Mouse (Mus musculus) liver, embryonic 14.5 days (tissue): Measurements from ENCODE around the gene Sh3pxd2b. TPM values are rescaled to one million over a fixed set of nuclear protein-coding genes. Genes with fewer than 3 reads are reported as not detected.

Source experiments
- ATAC-seq: fragments of 200-750 bp; cut with Nextera tagmentation; 2 replicates; pipeline ENCODE4 v1.8.0; 2017; ENCODE audit warnings: moderate number of reproducible peaks, mild to moderate bottlenecking, moderate library complexity; ENCODE audit not compliant: insufficient read depth
- DNase-seq, 3 experiments: peaks; one replicate each; pipeline ENCODE4 v3.0.0-alpha.2; 2012 to 2013; ENCODE audit warnings: low read depth in 3 of 3, low spot score in 3 of 3
- H3K27ac ChIP-seq: fragments of 300-500 bp; sonication (generic); 2 replicates; pipeline ENCODE4 v1.5.1; 2014; ENCODE audit warnings: moderate library complexity, mild to moderate bottlenecking, control low read depth, inconsistent platforms
- H3K27me3 ChIP-seq: fragments of 300-500 bp; sonication (generic); 2 replicates; pipeline ENCODE4 v1.6.1; 2014; ENCODE audit warnings: mild to moderate bottlenecking, low read length, moderate library complexity; ENCODE audit not compliant: control insufficient read depth, insufficient read depth
- H3K36me3 ChIP-seq: fragments of 300-500 bp; sonication (generic); replicated peaks from 2 replicates; pipeline ENCODE4 v1.6.1; 2014; ENCODE audit warnings: low read depth; ENCODE audit not compliant: control insufficient read depth, insufficient read depth
- H3K4me1 ChIP-seq, 2 experiments: fragments of 200-500 bp in 1 of 2; fragments of 300-500 bp in 1 of 2; sonication (generic) in 1 of 2; replicated peaks; 2 replicates each; pipeline ENCODE4 v1.6.1; 2012 to 2014; ENCODE audit warnings: antibody characterized with exemption in 1 of 2, inconsistent platforms in 1 of 2, low read length in 1 of 2; ENCODE audit not compliant: control insufficient read depth in 2 of 2, insufficient read depth in 2 of 2
- H3K4me2 ChIP-seq: fragments of 300-500 bp; sonication (generic); 2 replicates; pipeline ENCODE4 v1.6.1; 2014; ENCODE audit warnings: low read depth, mild to moderate bottlenecking, control low read depth, moderate library complexity
- H3K4me3 ChIP-seq, 2 experiments: fragments of 200-500 bp in 1 of 2; fragments of 300-500 bp in 1 of 2; sonication (generic) in 1 of 2; 2 replicates each; pipeline ENCODE4 v1.5.1; 2012 to 2014; ENCODE audit warnings: low read depth in 2 of 2, low read length in 2 of 2, mild to moderate bottlenecking in 2 of 2, control low read depth in 1 of 2, inconsistent platforms in 1 of 2, moderate library complexity in 1 of 2; ENCODE audit not compliant: insufficient read depth in 1 of 2
- H3K9ac ChIP-seq: fragments of 300-500 bp; sonication (generic); replicated peaks from 2 replicates; pipeline ENCODE4 v1.6.1; 2014; ENCODE audit warnings: mild to moderate bottlenecking, control low read depth, moderate library complexity
- H3K9me3 ChIP-seq: fragments of 300-500 bp; sonication (generic); 2 replicates; pipeline ENCODE4 v1.6.1; 2016; ENCODE audit warnings: low read length, mixed read lengths; ENCODE audit not compliant: control insufficient read depth
- CTCF ChIP-seq: IDR thresholded peaks from 2 replicates; pipeline ENCODE4 v1.5.1; 2016; ENCODE audit warnings: antibody characterized with exemption, low read depth, control low read depth
- EP300 ChIP-seq: IDR thresholded peaks from 2 replicates; pipeline ENCODE4 v1.6.1; 2016; ENCODE audit warnings: antibody characterized with exemption, low read depth
- WGBS: fragments of 180-500 bp; shearing (Covaris S2); extraction: QIAGEN DNeasy Blood & Tissue Kit; methylation state at CpG from one replicate; pipeline ENCODE4 v1.1.7; 2014; ENCODE audit not compliant: insufficient replicate concordance; 5-methylcytosine and 5-hydroxymethylcytosine counted together
- polyA plus RNA-seq, 2 experiments: library from polyadenylated mRNA; depleted of rRNA in 1 of 2; stranded (reverse) in 1 of 2; unstranded in 1 of 2; fragments of >200 nt; fragmentation: Nextera tagmentation in 1 of 2; extraction: Ambion mirVana in 1 of 2; gene quantifications; 2 replicates each; pipeline versions ENCODE4 v1.2.1 to v1.2.3; 2012 to 2014

Gene Sh3pxd2b
- polyA plus RNA-seq, 2 experiments = 0.83 to 0.89 TPM

- peaks cover 3 to 11% of the 10 kb centered on the region in 2 experiments for H3K4me1 ChIP-seq
- no peaks in the 10 kb centered on the region for H3K36me3 ChIP-seq
- no peak for TF ChIP-seq EP300
- TF ChIP-seq CTCF = no peak
- no peak overlapping the region for H3K4me2 ChIP-seq
- no peaks in the 10 kb centered on the region for H3K9me3 ChIP-seq
- H3K4me3 ChIP-seq = no peak overlapping the region
- no peak overlapping the region for H3K27ac ChIP-seq
- DNase-seq (no peak), ATAC-seq (no peak)
- WGBS = 52% methylated on average over 4 of the region's 4 CpGs
- no peaks in the 10 kb centered on the region for H3K27me3 ChIP-seq
- no peak overlapping the region for H3K9ac ChIP-seq
These were observed 38.2 kb upstream of the Sh3pxd2b start for GRCm38 (mm10) chr11:32309446-32309845.

- no peaks in the 10 kb centered on the region for H3K9me3 ChIP-seq
- H3K27ac ChIP-seq = no peak overlapping the region
- DNase-seq = no peak
- H3K4me2 ChIP-seq = no peak overlapping the region
- H3K27me3 ChIP-seq = no peaks in the 10 kb centered on the region
- H3K4me3 ChIP-seq = no peak overlapping the region
- no peaks in the 10 kb centered on the region for H3K36me3 ChIP-seq
- TF ChIP-seq CTCF (no peak), EP300 (no peak)
- 41% methylated on average over 3 of the region's 3 CpGs for WGBS
- no peak overlapping the region for H3K9ac ChIP-seq
- ATAC-seq = no peak
- H3K4me1 ChIP-seq = peaks cover 3 to 11% of the 10 kb centered on the region in 2 experiments; a peak in 3 of 4 replicates
These were observed 37.7 kb upstream of the Sh3pxd2b start for GRCm38 (mm10) chr11:32309928-32310327.

- TF ChIP-seq EP300 (no peak), CTCF (no peak)
- H3K27me3 ChIP-seq = no peaks in the 10 kb centered on the region
- 53% methylated on average over 3 of the region's 3 CpGs for WGBS
- DNase-seq (no peak), ATAC-seq (no peak)
- H3K9ac ChIP-seq = no peak overlapping the region
- no peak overlapping the region for H3K4me3 ChIP-seq
- no peaks in the 10 kb centered on the region for H3K36me3 ChIP-seq
- H3K27ac ChIP-seq = no peak overlapping the region
- peaks cover 2 to 3% of the 10 kb centered on the region in 2 experiments; a peak in 3 of 4 replicates for H3K4me1 ChIP-seq
- no peak overlapping the region for H3K4me2 ChIP-seq
- H3K9me3 ChIP-seq = no peaks in the 10 kb centered on the region
These were observed 31.6 kb upstream of the Sh3pxd2b start for GRCm38 (mm10) chr11:32316009-32316408.

- Histone ChIP-seq H3K27ac (no peak overlapping the region; the same call in 1 of the 2 replicates), H3K36me3 (no peaks in the 10 kb centered on the region), H3K4me2 (no peak overlapping the region), H3K9me3 (no peaks in the 10 kb centered on the region), H3K4me3 (no peak overlapping the region), H3K27me3 (no peaks in the 10 kb centered on the region; the same call in 1 of the 2 replicates), H3K9ac (no peak overlapping the region), H3K4me1 (peaks cover 2 to 4% of the 10 kb centered on the region in 2 experiments; a peak in 3 of 4 replicates)
- TF ChIP-seq CTCF = no peak
- TF ChIP-seq EP300 = no peak
- no peak for DNase-seq
- WGBS = 54% methylated on average over 11 of the region's 11 CpGs
- peak; percentile 40 for ATAC-seq
These were observed 27.0 kb upstream of the Sh3pxd2b start for GRCm38 (mm10) chr11:32320507-32321195.

GRCm38 (mm10) chr11:32321196-32321565 is 26.4 kb upstream of the Sh3pxd2b start:
- WGBS = 22% methylated on average over 8 of the region's 8 CpGs
- Histone ChIP-seq H3K27ac (no peak overlapping the region; the same call in 1 of the 2 replicates), H3K9ac (no peak overlapping the region), H3K9me3 (no peaks in the 10 kb centered on the region), H3K27me3 (no peaks in the 10 kb centered on the region; the same call in 1 of the 2 replicates), H3K36me3 (no peaks in the 10 kb centered on the region), H3K4me2 (no peak overlapping the region), H3K4me1 (peaks cover 2 to 4% of the 10 kb centered on the region in 2 experiments; a peak in 3 of 4 replicates), H3K4me3 (no peak overlapping the region)
- DNase-seq (peak; percentile 70 to 78 (median 73)), ATAC-seq (peak; percentile 77)
- no peak; the same call in 1 of the 2 replicates for TF ChIP-seq EP300
- TF ChIP-seq CTCF = peak; percentile 99
